Mouse (Mus musculus): ENCODE measurements around the gene Kndc1.

DNA sequence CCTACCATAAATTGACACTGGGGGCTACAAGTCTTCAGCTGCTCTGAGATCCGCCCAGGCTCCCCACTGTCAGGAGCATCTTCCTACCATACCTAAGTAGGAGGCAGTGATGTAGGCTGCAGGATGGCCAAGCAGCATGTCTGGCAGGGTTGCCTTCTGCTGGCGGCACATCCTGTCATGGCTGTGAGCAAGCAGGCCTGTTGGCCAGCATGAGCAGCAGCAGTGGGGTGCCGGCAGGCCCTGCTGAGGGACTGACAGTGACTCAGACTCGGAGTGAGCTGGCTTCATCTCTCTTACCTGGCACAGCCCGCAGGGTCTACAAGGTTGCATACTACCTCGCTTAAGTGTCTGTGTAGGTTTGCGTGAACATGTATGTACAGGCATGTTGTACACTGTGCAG, 5.0 kb downstream of the Kndc1 start:
- TF ChIP-seq POLR2A (IDR thresholded peaks at IDR 0.05; ENCODE audit: borderline replicate concordance, extremely low read depth, low read depth, low read length) = no peak
- no peak for TF ChIP-seq CTCF (IDR thresholded peaks at IDR 0.05; ENCODE audit: insufficient read depth, low read length)
